Mouse (Mus musculus) cerebellum, adult 2 months (tissue): Measurements from ENCODE around the gene Gli2. TPM values are rescaled to one million over a fixed set of nuclear protein-coding genes. Genes with fewer than 3 reads are reported as not detected.
A peak's percentile ranks its signal among the peaks of the same experiment; 100 is the strongest.

Source experiments
- DNase-seq, 2 experiments: peaks; one replicate each; pipeline ENCODE4 v3.0.0; 2021
- H3K27ac ChIP-seq: fragments of 200-500 bp; 2 replicates; pipeline ENCODE4 v1.5.1; 2012; ENCODE audit warnings: low read length, control low read depth, inconsistent platforms; ENCODE audit not compliant: insufficient read depth
- H3K27me3 ChIP-seq: fragments of 200-500 bp; 2 replicates; pipeline ENCODE4 v1.6.1; 2012; ENCODE audit warnings: inconsistent platforms, mild to moderate bottlenecking, low read length, moderate library complexity; ENCODE audit not compliant: control insufficient read depth, insufficient read depth
- H3K4me1 ChIP-seq: fragments of 200-500 bp; 2 replicates; pipeline ENCODE4 v1.6.1; 2011; ENCODE audit warnings: low read length; ENCODE audit not compliant: control insufficient read depth, insufficient read depth
- H3K4me3 ChIP-seq: fragments of 200-500 bp; replicated peaks from 2 replicates; pipeline ENCODE3; 2011; ENCODE audit warnings: mild to moderate bottlenecking, low read depth, low read length, control low read depth; ENCODE audit not compliant: insufficient read depth
- CTCF ChIP-seq: fragments of 200-500 bp; IDR thresholded peaks from 2 replicates; pipeline ENCODE4 v1.5.1; 2011; ENCODE audit warnings: low read depth, mild to moderate bottlenecking, control low read depth, low read length, moderate library complexity, borderline replicate concordance; ENCODE audit not compliant: insufficient read depth
- POLR2A ChIP-seq: fragments of 200-500 bp; IDR thresholded peaks from 2 replicates; pipeline ENCODE4 v1.6.1; 2011; ENCODE audit warnings: low read length, control low read depth, borderline replicate concordance; ENCODE audit not compliant: insufficient read depth
- WGBS: fragments of 180-500 bp; shearing (Covaris S2); methylation state at CpG from one replicate; pipeline ENCODE4 v1.1.7; 2018; 5-methylcytosine and 5-hydroxymethylcytosine counted together
- polyA plus RNA-seq: library from polyadenylated mRNA; depleted of rRNA; stranded (reverse); fragments of >200 nt; gene quantifications from 2 replicates; pipeline ENCODE4 v1.2.3, GENCODE M21; 2012

Gene Gli2
- polyA plus RNA-seq, 1 experiment: 2.4 TPM

DNA sequence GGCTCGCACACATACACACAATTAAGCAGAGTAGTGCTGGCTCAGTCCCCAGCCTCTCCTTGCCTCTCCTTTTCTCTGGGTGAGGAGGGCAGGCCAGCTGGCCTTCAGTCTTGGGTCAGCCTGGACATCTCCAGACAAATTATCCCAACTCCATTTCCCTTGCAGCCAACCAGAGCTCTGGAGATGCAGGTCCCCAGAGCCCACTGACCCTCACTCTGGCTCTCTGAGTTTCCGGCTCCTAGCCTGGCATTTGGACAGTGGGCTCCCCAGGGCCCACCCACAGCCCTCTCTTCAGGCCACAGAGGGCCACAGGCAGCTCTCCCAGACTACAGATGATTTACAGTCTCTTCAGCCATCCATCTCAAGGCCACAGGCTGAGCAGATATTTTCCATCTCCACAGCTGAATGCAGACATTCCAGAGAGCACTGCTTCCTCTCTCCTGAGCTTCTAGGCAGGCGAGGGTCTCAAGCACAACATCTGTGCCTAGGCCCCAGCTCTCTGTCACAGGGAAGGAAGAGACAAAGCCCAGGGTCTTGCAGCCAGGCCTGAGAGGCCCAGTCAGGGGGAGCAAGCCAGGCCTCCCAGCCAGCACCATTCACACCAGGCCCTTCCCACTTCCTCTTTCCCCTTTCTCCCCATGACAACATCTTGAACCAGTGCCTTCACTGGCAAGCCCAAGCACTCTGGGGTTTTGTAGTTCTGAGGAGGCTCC lies 19.8 kb downstream of the Gli2 start:
- TF ChIP-seq CTCF: no peak
- TF ChIP-seq POLR2A: no peak
- WGBS: 68% methylated on average over 3 of the region's 3 CpGs
- no peaks in the 10 kb centered on the region for H3K27me3 ChIP-seq
- no peak overlapping the region for H3K4me3 ChIP-seq
- no peak overlapping the region for H3K27ac ChIP-seq
- DNase-seq: peak in 1 of 2 experiments; percentile 42
- H3K4me1 ChIP-seq: no peaks in the 10 kb centered on the region

DNA sequence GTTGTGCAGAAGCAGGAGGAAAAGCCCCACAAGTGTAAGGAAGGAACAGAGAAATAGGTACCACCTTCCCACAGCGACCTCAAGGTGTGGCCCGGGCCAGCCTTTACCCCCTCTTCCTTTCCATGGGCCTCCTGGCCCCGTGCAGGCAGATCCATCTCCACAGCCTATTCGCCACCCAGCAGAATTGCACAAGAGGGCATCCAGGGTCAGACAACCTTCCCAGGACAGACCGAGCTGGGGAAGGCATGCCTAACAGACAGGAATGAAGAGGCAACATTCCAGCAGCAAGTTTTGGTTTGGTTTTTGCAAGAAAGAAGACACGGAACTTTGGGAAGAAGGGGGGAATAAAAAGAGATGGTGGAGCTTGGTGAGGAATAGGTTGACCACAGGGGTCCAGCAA lies 22.2 kb downstream of the Gli2 start:
- H3K4me3 ChIP-seq: no peak overlapping the region

DNA sequence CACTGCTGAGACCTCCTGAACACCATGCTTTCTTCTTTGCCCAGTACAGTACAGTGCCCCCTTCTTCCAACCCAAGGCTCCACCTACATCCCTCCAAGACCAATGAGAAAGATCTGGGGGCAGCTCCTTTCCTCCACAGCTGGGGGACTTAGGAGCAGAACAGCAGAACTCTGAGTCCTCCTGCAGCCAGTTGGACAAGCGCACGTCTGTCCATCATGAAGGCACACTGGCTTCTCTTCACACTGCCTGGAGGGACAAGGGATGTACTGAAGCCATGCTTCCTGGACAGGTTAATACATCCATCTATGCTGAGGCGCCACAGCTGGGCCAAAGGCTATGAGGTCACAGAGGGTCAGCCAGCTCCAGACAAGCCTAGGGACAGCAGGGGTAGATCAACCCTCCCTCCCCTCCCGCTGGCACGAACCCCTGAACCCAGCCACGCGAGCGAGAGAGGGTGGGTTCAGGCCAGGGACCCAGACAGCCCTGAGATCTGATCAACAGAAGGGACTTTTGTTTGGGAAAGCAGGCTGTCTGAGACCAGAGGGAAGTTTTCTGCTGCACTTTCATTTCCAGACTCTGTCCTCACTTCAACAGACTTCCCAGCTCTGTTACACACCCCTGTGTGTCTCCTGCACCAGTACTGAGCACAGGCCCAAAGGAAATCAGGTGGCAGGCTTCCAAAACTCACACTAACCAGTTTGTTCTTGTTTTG lies 27.6 kb downstream of the Gli2 start:
- Histone ChIP-seq H3K27ac (no peak overlapping the region), H3K4me3 (no peak overlapping the region), H3K4me1 (no peaks in the 10 kb centered on the region), H3K27me3 (no peaks in the 10 kb centered on the region; the same call in 1 of the 2 replicates)
- DNase-seq: no peak
- no peak for TF ChIP-seq POLR2A
- no peak for TF ChIP-seq CTCF
- WGBS: 36% methylated on average over 8 of the region's 8 CpGs

More for the DNA sequence above, 22.2 kb downstream of the Gli2 start:
- no peak for DNase-seq
- Histone ChIP-seq H3K27ac (no peak overlapping the region), H3K27me3 (no peaks in the 10 kb centered on the region; the same call in 1 of the 2 replicates), H3K4me1 (no peaks in the 10 kb centered on the region)
- TF ChIP-seq CTCF (no peak), POLR2A (no peak)
- WGBS: 88% methylated on average over 6 of the region's 6 CpGs

DNA sequence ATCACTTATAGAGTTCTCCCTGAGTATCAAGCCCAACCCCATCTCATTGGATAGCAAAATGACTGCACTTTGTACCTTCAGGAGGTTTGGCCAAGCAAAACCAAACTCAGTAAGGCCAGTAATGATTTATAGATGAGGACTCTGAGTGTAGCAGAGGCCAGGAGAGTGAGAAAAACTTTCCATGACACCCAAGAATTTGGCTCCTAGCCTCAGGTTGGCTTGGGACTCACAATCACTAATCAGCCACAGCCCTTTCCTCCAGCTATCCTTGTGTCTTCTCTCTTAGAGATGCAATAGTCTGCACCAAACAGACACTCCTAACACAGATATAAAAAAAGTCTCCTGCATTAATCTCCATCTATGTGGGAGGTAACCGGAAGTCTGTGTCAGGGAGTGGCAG lies 31.1 kb downstream of the Gli2 start:
- no peak for TF ChIP-seq CTCF
- TF ChIP-seq POLR2A: no peak
- WGBS: 24% methylated on average over 1 of the region's 1 CpGs

DNA sequence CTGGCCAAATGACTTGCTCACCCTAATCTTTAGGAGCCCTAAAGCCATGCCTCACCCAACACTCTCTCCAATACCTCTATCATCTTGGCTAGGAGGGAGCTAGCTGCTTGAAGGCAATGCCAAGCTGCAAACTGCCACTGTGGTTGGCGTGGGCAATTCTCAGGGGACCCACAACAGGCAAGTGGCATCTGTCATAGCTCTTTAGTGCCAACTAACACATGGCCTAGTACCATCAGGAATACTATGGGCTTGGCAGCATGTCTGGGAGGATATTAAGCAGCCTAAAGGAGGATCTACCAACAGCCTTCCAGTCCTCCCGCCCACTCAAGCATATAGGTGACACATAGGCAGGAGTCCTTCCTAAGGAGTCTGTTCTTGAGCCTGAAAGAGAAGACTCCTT lies 33.3 kb downstream of the Gli2 start:
- Histone ChIP-seq H3K4me3 (no peak overlapping the region), H3K27me3 (peaks cover 4% of the 10 kb centered on the region; the same call in 1 of the 2 replicates), H3K27ac (no peak overlapping the region), H3K4me1 (peaks cover 5% of the 10 kb centered on the region)
- no peak for DNase-seq
- no peak for TF ChIP-seq CTCF
- no peak for TF ChIP-seq POLR2A
- WGBS: 71% methylated on average over 2 of the region's 2 CpGs

More for the DNA sequence above, 31.1 kb downstream of the Gli2 start:
- Histone ChIP-seq H3K4me1 (no peaks in the 10 kb centered on the region), H3K4me3 (no peak overlapping the region), H3K27ac (no peak overlapping the region), H3K27me3 (peaks cover 4% of the 10 kb centered on the region; the same call in 1 of the 2 replicates)
- no peak for DNase-seq

DNA sequence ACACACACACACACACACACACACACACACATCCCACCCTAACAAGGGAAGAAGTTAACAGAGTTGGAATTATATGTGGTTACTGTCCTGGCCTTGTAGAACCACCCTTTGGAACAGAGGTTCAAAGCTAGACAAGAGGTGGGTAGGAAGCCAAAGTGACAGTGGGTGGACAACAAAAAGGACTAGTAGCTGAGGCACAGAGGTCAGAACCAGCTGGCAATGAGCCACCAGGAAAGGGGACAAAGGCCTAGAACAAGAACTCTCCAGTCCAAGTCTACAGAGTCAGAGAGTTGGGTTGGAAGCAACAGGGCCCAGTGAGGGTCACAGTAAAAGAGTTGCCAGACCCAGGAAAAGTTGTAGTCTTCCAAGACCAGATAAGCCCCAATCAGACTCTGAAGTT lies 34.4 kb downstream of the Gli2 start:
- Histone ChIP-seq H3K27ac (no peak overlapping the region), H3K4me1 (peaks cover 7% of the 10 kb centered on the region), H3K27me3 (peaks cover 6% of the 10 kb centered on the region; the same call in 1 of the 2 replicates), H3K4me3 (no peak overlapping the region)
- TF ChIP-seq POLR2A: no peak
- no peak for DNase-seq

DNA sequence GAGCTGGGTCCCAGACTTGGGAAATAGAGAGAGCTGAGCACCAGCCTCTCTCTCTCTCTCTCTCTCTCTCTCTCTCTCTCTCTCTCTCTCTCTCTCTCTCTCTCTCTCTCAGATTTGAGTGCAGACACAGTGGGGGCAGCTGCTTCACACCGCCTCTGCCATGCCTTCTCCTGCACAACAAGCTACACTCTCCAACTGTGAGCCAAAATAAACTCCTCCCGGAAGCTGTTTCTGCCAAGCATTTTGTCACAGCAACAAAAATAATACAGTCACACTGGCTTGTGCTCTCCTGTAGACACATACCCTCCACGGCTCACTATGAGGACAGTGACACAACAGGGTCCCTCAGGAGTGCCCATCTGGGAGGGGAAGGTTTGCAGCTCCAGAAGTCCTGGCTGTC lies 36.6 kb downstream of the Gli2 start:
- no peak overlapping the region for H3K27ac ChIP-seq
- no peak for DNase-seq
- no peak overlapping the region for H3K4me3 ChIP-seq
- TF ChIP-seq CTCF: no peak
- TF ChIP-seq POLR2A: no peak
- 34% methylated on average over 3 of the region's 3 CpGs for WGBS
- H3K4me1 ChIP-seq: peaks cover 7% of the 10 kb centered on the region
- peaks cover 6% of the 10 kb centered on the region; the same call in 1 of the 2 replicates for H3K27me3 ChIP-seq

DNA sequence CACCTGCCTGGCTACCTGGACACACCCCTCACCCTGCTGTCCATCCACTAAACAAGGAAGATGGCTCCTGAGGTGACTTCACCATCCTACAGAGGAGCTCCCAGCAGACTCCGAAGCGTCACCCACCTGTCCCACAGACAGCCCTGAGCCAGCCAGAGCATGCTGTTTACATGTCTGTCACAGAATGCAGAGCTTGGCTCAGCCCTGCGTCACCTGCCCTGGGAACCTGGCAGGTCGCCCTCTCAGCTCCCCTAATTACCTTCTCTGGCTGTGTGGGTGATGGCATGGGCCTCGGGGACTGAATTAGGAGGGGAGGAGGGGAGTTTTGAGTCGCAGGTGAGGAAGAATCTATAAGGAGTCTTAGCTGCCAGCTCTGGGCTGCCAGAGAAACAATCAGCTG lies 38.3 kb downstream of the Gli2 start:
- peak; percentile 48 to 63 for DNase-seq
- TF ChIP-seq POLR2A (no peak), CTCF (no peak)
- Histone ChIP-seq H3K27ac (no peak overlapping the region), H3K4me1 (peaks cover 7% of the 10 kb centered on the region), H3K4me3 (no peak overlapping the region), H3K27me3 (peaks cover 6% of the 10 kb centered on the region; the same call in 1 of the 2 replicates)
- 8% methylated on average over 6 of the region's 6 CpGs for WGBS
